Mouse (Mus musculus): ENCODE results near the gene Osbpl7. TPM values are rescaled to one million over a fixed set of nuclear protein-coding genes. Genes with fewer than 3 reads are reported as not detected.

The Osbpl7 gene
- total and polyA plus RNA-seq, 3 experiments = 11.5 to 18.9 TPM; not detected in 1

- TF ChIP-seq MAFK (IDR thresholded peaks at IDR 0.05; ENCODE audit: borderline replicate concordance, low read depth, low read length) (no peak), UBTF (IDR thresholded peaks at IDR 0.05; ENCODE audit: borderline replicate concordance, insufficient read depth, low read depth, low read length) (no peak), CHD1 (IDR thresholded peaks at IDR 0.05; ENCODE audit: low read depth, low read length) (no peak), MXI1 (IDR thresholded peaks at IDR 0.05; ENCODE audit: low read depth, low read length) (peak; percentile 83), POLR2AphosphoS5 (IDR thresholded peaks at IDR 0.05; ENCODE audit: borderline replicate concordance, low read depth, low read length) (no peak), MYC (IDR thresholded peaks at IDR 0.05; ENCODE audit: low read depth, low read length) (no peak), MAZ (IDR thresholded peaks at IDR 0.05; ENCODE audit: low read depth, low read length) (peak; percentile 84; the same call in 1 of the 2 replicates), MYB (IDR thresholded peaks at IDR 0.05; ENCODE audit: low read depth, low read length) (no peak), ELF1 (IDR thresholded peaks at IDR 0.05; ENCODE audit: low read depth, low read length) (peak; percentile 90), SIN3A (IDR thresholded peaks at IDR 0.05; ENCODE audit: low read length) (peak; percentile 82), TAL1 (IDR thresholded peaks at IDR 0.05; ENCODE audit: low read length) (no peak), MAX (IDR thresholded peaks at IDR 0.05; ENCODE audit: low read length) (no peak)
Observed at GRCm38 (mm10) chr11:97025721-97026344, 24.6 kb upstream of the Osbpl7 start (continued).

- peaks cover 0 to 8% of the 10 kb centered on the region in 2 experiments; a peak in 2 of 4 replicates for H3K36me3 ChIP-seq (ENCODE audit: control insufficient read depth in 1 of 2, insufficient read depth in 2 of 2, low read length in 2 of 2)
- DNase-seq (ENCODE audit: low read depth, low spot score) = peak; percentile 96
- peak within 1 kb of the TSS; percentile 90 for H3K9ac ChIP-seq (ENCODE audit: control insufficient read depth, low read depth, low read length, poor library complexity, severe bottlenecking)
- peak within 1 kb of the TSS; percentile 90 to 94 for H3K4me3 ChIP-seq (ENCODE audit: control insufficient read depth in 1 of 2, insufficient read depth in 1 of 2, low read depth in 2 of 2, low read length in 2 of 2)
- H3K79me2 ChIP-seq (ENCODE audit: control insufficient read depth, insufficient read depth, low read length, poor library complexity) = peaks cover 6% of the 10 kb centered on the region
- H3K4me1 ChIP-seq (ENCODE audit: control insufficient read depth in 1 of 2, insufficient read depth in 2 of 2, low read length in 2 of 2) = peaks cover 5 to 20% of the 10 kb centered on the region in 2 experiments
- H3K27ac ChIP-seq (ENCODE audit: control insufficient read depth, low read depth, low read length) = peak within 1 kb of the TSS; percentile 66
- H3K9me3 ChIP-seq (replicated peaks; ENCODE audit: insufficient read depth, low read length) = no peaks in the 10 kb centered on the region
- no peaks in the 10 kb centered on the region for H3K27me3 ChIP-seq (ENCODE audit: control insufficient read depth in 1 of 2, insufficient read depth in 2 of 2, low read length in 2 of 2)
- no peak for TF ChIP-seq ZMIZ1 (IDR thresholded peaks at IDR 0.05; ENCODE audit: low read depth, low read length)
- peak; percentile 43 for TF ChIP-seq TBP (IDR thresholded peaks at IDR 0.05; ENCODE audit: low read depth, low read length)
- TF ChIP-seq CHD2 (IDR thresholded peaks at IDR 0.05; ENCODE audit: low read length) = no peak
- no peak for TF ChIP-seq ZKSCAN1 (IDR thresholded peaks at IDR 0.05; ENCODE audit: low read depth, low read length)
- TF ChIP-seq RCOR1 (IDR thresholded peaks at IDR 0.05; ENCODE audit: low read depth, low read length) = peak; percentile 78
- peak; percentile 93 for TF ChIP-seq MXI1 (IDR thresholded peaks at IDR 0.05; ENCODE audit: low read depth, low read length)
- TF ChIP-seq NELFE (IDR thresholded peaks at IDR 0.05; ENCODE audit: low read depth, low read length) = no peak; the same call in none of the 2 replicates
- 0 out of 2 replicates have a peak, but pooled peaks have one; percentile 8 for TF ChIP-seq USF1 (IDR thresholded peaks at IDR 0.05; ENCODE audit: low read depth, low read length)
- peak; percentile 77 for TF ChIP-seq HCFC1 (IDR thresholded peaks at IDR 0.05; ENCODE audit: low read depth, low read length)
- TF ChIP-seq SMC3 (IDR thresholded peaks at IDR 0.05; ENCODE audit: low read depth, low read length) = peak; percentile 76
- no peak for TF ChIP-seq TCF12 (IDR thresholded peaks at IDR 0.05; ENCODE audit: low read depth, low read length)
- peak; percentile 47; the same call in 1 of the 2 replicates for TF ChIP-seq MAZ (IDR thresholded peaks at IDR 0.05; ENCODE audit: low read depth, low read length)
- TF ChIP-seq E2F4 (IDR thresholded peaks at IDR 0.05; ENCODE audit: borderline replicate concordance, low read depth, low read length) = no peak; the same call in none of the 2 replicates
- peak; percentile 99 for TF ChIP-seq GATA1 (IDR thresholded peaks at IDR 0.05; ENCODE audit: low read depth, low read length)
- TF ChIP-seq UBTF (IDR thresholded peaks at IDR 0.05; ENCODE audit: borderline replicate concordance, insufficient read depth, low read depth, low read length) = no peak
- TF ChIP-seq EP300 (IDR thresholded peaks at IDR 0.05; ENCODE audit: low read depth in 1 of 2, low read length in 2 of 2) = peak in 1 of 2 experiments; percentile 3; a peak in 2 of 4 replicates
- peak; percentile 55; the same call in 1 of the 2 replicates for TF ChIP-seq ZNF384 (IDR thresholded peaks at IDR 0.05; ENCODE audit: low read depth, low read length)
- TF ChIP-seq KAT2A (conservative IDR thresholded peaks at IDR 0.05; ENCODE audit: low read depth, low read length) = peak; percentile 25; the same call in 1 of the 2 replicates
- peak; percentile 5; the same call in 1 of the 2 replicates for TF ChIP-seq ZC3H11A (IDR thresholded peaks at IDR 0.05; ENCODE audit: low read depth, low read length)
- TF ChIP-seq MEF2A (IDR thresholded peaks at IDR 0.05; ENCODE audit: extremely low read depth, insufficient replicate concordance, low read depth, low read length, poor library complexity, severe bottlenecking) = no peak
- TF ChIP-seq MAX (IDR thresholded peaks at IDR 0.05; ENCODE audit: low read length) = peak; percentile 81
- TF ChIP-seq MYC (IDR thresholded peaks at IDR 0.05; ENCODE audit: low read depth, low read length) = peak; percentile 59; the same call in 1 of the 2 replicates
- TF ChIP-seq BHLHE40 (IDR thresholded peaks at IDR 0.05; ENCODE audit: borderline replicate concordance, low read depth, low read length) = 0 out of 2 replicates have a peak, but pooled peaks have one; percentile 10
- TF ChIP-seq MYB (IDR thresholded peaks at IDR 0.05; ENCODE audit: low read depth, low read length) = no peak
- TF ChIP-seq GABPA (IDR thresholded peaks at IDR 0.05; ENCODE audit: low read depth, low read length) = no peak
- peak; percentile 83 for TF ChIP-seq SIN3A (IDR thresholded peaks at IDR 0.05; ENCODE audit: low read length)
Observed at GRCm38 (mm10) chr11:97029686-97030417, 20.6 kb upstream of the Osbpl7 start, which contains the start of gene Scrn2. Gene Scrn2 (plus strand): TSS chr11:97029938.

Measured in MEL (cell line).